Mouse (Mus musculus) urinary bladder, postnatal 14 days (tissue): Measurements from ENCODE around the gene Pagr1a.

Experiments
- DNase-seq: peaks from one replicate; pipeline ENCODE4 v3.0.0; 2021; ENCODE audit warnings: low spot score

Pagr1a gene

GRCm38 (mm10) chr7:127016971-127017949 is at the start of gene Pagr1a:
Pagr1a (minus strand) TSS chr7:127017352.
- DNase-seq = peak; percentile 97

GRCm38 (mm10) chr7:127066317-127066716 is 49.2 kb upstream of the Pagr1a start:
- no peak for DNase-seq

- DNase-seq = no peak
Measured at GRCm38 (mm10) chr7:127065538-127065937, 48.4 kb upstream of the Pagr1a start.

- DNase-seq = no peak
Measured at GRCm38 (mm10) chr7:127055026-127055585, 38.0 kb upstream of the Pagr1a start.

- peak; percentile 90 for DNase-seq
Measured at GRCm38 (mm10) chr7:127041851-127042672, 24.9 kb upstream of the Pagr1a start, which contains the start of gene Kif22. Kif22 (minus strand) TSS chr7:127042471.

- DNase-seq = no peak
Measured at GRCm38 (mm10) chr7:127031244-127031643, 14.1 kb upstream of the Pagr1a start.

- DNase-seq = no peak
Measured at GRCm38 (mm10) chr7:127030172-127030571, 13.0 kb upstream of the Pagr1a start.

- no peak for DNase-seq
Measured at GRCm38 (mm10) chr7:127027885-127028284, 10.7 kb upstream of the Pagr1a start.

- DNase-seq = peak; percentile 99
Measured at GRCm38 (mm10) chr7:127026984-127027726, 10.0 kb upstream of the Pagr1a start, which contains the start of gene Maz. Maz (minus strand) TSS chr7:127027037.

- DNase-seq = no peak
Measured at GRCm38 (mm10) chr7:127026616-127026983, 9.4 kb upstream of the Pagr1a start.

- DNase-seq = peak; percentile 65
Measured at GRCm38 (mm10) chr7:127026161-127026600, 9.0 kb upstream of the Pagr1a start.

- peak; percentile 43 for DNase-seq
Measured at GRCm38 (mm10) chr7:127025556-127026160, 8.5 kb upstream of the Pagr1a start.

GRCm38 (mm10) chr7:127024755-127025555 is 7.8 kb upstream of the Pagr1a start:
- peak; percentile 76 for DNase-seq

- no peak for DNase-seq
Measured at GRCm38 (mm10) chr7:127023896-127024690, 6.9 kb upstream of the Pagr1a start.

- DNase-seq = no peak
Measured at GRCm38 (mm10) chr7:127023272-127023691, 6.1 kb upstream of the Pagr1a start.

GRCm38 (mm10) chr7:127022528-127023271 is 5.5 kb upstream of the Pagr1a start:
- DNase-seq = no peak

- DNase-seq = no peak
Measured at GRCm38 (mm10) chr7:127021563-127022527, 4.7 kb upstream of the Pagr1a start.
